Mouse (Mus musculus): ENCODE results near the gene Tmem131.

Gene Tmem131

DNA sequence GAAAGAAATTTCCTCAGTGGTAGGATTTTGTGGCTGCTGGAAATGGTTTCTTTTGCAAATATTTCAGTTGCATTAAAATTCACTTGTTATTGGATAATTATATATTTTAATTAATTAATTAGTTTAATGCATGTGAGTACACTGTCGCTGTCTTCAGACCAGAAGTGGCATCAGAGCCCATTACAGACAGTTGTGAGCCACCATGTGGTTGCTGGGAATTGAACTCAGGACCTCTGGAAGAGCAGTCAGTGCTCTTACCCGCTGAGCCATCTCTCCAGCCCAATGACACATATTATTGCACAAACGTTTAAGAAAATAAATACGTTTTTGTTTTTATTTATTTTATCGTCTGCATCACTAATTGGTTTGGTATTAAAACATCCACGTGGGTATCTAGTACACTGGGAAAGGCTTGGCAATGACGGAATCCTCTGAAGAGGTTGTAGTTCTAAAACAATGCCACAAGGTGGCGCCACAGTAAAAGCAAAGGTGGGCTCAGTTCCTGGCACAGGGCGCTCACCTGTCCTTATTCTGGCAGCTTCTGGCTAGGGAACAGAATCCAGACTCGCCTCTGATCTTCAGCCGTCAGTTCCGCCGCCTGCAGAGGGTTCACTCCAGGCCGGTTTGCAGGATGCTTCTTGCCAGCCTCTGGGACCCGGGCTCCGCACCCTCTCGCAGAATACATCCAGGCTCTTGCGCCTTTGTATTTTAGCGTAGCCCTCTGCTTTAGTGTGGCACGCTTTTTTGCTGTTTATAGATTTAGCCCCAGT is 158.9 kb downstream of the Tmem131 start:
- in situ Hi-C loops (cut with MboI), result loop anchor here (10.0 kb wide), 1 partner anchor 460 kb away; no protein-coding TSS in a partner anchor

DNA sequence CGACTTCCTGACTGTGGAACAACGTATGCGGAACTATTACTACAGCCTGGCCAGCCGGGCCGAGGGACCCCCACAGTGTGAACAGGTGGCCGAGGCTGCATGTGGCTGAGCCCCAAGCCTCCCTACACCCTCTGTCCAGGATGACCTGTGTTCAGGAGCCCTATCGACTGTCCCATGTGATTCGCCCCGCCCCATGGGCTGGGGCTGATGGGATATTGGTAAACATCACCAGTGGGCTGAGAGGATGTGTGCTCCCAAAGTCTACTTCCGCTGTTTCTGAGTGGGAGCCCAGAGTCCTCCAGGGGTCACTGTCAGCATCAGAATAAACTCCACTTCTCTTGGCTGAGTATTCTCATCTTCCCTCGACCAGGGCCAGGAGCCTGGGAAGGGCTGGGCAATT is 161.0 kb downstream of the Tmem131 start:
- in situ Hi-C loops (cut with MboI), result loop anchor here (10.0 kb wide), 1 partner anchor 462 kb away; no protein-coding TSS in a partner anchor

- in situ Hi-C loops (cut with MboI), result loop anchor here (10.0 kb wide), 1 partner anchor 464 kb away; no protein-coding TSS in a partner anchor
Measured at GRCm38 (mm10) chr1:36780793-36781192, 162.7 kb downstream of the Tmem131 start.

DNA sequence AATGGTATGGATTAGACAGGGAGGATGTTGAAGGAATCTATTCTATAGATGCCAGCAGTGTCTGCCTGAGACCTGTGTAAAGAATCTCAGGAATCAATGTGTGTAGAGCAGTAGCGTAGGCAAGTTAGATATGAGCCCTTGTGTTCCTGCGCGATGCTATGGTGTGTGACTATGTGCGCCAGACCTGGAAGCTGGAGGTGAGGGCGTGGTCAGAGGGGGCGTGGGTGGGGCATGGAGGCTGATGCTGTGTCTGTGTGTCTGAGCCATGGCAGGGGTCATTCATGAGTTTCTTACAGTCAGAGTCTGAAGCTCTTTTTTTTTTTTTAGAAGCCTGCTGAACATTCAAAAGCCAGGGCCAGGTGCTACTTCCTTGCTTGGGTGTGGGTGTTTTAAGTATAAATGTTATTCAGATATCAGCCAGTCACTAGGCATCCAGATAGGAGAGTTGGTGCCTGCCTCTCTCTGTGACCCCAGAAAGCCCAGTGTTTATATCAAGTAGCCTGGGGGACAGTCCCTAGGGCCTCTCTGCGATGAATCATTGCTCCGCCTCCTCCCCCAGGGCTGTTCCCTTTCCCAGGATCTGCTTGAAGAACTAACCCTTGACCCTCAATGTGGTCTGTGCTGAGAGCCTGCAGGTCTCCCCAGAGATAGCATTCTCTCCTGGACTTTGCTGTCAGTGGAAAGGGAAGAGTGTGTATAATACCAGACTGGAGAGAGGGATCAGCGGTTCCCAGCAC is 171.1 kb downstream of the Tmem131 start:
- in situ Hi-C loops (cut with MboI), result no loop called here

GRCm38 (mm10) chr1:36770998-36771397 is 172.5 kb downstream of the Tmem131 start:
- in situ Hi-C loops (cut with MboI), result no loop called here

DNA sequence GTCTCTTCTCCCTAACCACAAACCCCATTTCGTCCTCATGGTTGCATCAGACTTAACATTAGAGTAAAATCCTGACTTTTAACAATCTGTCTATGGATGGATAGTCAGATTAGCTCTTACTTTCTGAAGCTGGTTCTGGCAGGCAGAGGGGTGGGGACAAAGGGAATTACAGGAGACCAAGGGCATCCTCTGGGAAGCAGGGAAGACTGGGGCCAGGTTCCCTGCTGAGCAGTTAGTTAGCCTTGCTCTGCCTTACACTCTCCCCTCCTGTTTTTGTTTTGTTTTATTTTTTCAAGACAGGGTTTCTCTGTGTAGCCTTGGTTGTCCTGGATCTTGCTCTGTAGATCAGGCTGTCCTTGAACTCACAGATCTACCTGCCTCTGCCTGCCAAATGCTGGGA is 173.5 kb downstream of the Tmem131 start:
- in situ Hi-C loops (cut with MboI), result no loop called here

- in situ Hi-C loops (cut with MboI), result no loop called here
Measured at GRCm38 (mm10) chr1:36768786-36769185, 174.7 kb downstream of the Tmem131 start.

GRCm38 (mm10) chr1:36767321-36767720 is 176.1 kb downstream of the Tmem131 start:
- in situ Hi-C loops (cut with MboI), result no loop called here

DNA sequence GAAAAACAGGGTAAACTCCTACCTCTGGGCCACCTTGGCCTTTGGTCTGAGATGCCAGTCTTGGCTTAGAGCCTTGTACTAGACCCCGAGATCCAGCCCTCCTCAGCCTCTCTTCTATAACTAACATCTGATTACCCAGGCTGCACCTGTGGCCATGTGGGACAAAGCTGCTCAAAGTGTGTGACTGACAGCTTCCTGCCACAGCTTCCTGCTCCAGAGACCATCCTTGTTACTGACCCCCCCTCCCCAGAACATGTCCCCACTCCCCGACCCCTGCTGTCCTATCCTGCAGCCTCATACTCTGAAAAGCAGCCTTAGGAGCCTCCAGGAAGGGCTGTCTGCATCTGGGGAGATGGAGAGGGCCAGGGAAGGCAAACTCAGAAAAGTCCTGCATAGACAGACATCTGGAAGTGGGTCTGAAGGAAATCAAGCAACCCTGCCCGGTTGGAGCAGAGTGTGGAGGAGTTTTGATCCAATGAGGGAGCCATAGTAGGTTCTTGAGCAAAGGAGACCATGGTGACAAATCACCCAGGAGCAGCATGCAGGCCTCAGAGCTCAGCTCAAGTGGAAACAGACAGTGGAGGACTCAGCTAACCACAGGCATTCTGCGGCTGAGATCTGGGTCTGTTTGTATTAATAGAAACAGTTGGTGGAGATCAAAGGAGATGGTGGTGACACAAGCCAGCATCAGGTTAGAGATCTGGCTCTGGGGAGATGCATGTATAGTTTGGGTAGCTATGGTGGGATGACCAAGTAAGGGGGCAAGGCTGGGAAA is 176.8 kb downstream of the Tmem131 start:
- in situ Hi-C loops (cut with MboI), result no loop called here

DNA sequence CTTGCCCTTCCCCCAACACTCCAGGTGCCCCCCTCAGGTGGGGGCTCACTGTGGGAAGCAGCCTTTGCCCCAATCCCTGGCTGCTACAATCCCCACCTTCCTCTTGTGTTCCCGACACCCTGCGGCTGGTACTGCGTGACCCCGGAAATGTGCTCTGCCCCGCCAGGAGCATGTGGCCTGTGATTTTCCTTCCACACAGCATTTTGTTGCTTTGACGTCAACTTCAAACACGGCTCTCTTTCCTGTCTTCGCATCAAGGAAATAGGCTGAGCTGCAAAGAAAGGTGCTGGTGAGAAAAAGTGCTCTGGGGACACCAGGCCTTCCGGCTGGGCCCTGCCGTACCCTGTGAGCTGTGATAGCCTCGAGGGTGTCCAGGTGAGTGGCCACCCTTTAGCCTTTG is 181.9 kb downstream of the Tmem131 start, which contains the start of gene Zap70:
Zap70 (plus strand) TSS at position 231 of the 400 bp plus-strand sequence.
- in situ Hi-C loops (cut with MboI), result no loop called here

DNA sequence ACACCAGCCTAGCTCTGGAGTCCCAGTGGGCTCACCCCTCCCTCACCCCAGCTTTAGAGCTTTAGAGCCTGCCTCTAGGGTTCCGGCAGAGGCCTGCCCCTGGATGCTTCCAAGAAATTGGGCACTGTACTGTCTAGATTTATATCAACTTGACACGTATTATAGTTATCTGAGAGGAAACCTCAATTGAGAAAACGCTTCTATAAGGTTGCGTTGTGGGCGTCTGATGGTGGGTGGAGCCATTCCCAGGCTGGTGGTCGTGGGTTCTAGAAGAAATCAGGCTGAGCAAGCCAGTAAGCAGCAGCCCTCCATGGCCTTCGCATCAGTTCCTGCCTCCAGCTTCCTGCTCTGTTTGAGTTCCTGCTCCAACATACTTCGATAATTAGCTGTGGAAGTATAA is 182.4 kb downstream of the Tmem131 start:
- in situ Hi-C loops (cut with MboI), result no loop called here

DNA sequence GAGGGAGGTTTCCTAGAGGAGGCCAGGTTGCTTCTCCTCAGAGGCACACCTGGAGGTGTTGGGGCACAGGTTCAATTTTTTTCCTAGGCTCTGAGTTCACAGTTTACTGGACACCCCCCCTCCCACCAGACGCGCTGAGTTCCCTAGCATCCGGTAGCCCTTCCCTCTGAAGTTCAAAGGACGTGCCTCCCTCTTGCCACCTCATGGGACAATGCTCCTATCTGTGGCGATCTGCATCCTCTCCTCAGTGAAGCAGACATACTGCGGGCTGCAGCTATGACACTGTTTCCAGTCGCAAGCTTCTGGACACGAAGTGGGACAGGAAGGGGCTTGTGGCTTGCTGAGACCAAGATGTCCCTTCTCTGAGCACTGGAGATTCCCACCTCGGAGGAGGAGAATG is 183.1 kb downstream of the Tmem131 start:
- in situ Hi-C loops (cut with MboI), result no loop called here

GRCm38 (mm10) chr1:36759076-36759475 is 184.4 kb downstream of the Tmem131 start:
- in situ Hi-C loops (cut with MboI), result no loop called here

DNA sequence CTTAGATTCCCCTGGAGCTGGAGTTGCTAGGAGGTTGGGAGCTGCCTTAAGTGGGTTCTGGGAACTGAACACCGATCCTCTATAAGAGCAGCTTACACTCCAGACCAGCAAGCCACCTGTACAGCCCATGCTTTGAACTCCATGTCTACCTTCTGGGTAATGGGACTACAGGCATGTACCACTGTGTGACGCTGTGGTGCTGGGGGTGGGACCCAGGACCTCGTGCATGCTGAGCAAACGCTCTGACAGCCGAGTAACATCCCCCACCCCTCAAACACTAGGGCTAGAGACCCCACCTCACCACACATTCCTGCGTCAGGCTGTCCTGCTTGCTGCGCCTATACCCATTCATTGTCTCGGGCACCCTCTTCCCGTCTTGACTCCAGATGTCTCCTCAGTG is 184.9 kb downstream of the Tmem131 start:
- in situ Hi-C loops (cut with MboI), result no loop called here

GRCm38 (mm10) chr1:36753932-36754675 is 189.4 kb downstream of the Tmem131 start:
- in situ Hi-C loops (cut with MboI), result no loop called here

- in situ Hi-C loops (cut with MboI), result no loop called here
Measured at GRCm38 (mm10) chr1:36746452-36746851, 197.0 kb downstream of the Tmem131 start.

DNA sequence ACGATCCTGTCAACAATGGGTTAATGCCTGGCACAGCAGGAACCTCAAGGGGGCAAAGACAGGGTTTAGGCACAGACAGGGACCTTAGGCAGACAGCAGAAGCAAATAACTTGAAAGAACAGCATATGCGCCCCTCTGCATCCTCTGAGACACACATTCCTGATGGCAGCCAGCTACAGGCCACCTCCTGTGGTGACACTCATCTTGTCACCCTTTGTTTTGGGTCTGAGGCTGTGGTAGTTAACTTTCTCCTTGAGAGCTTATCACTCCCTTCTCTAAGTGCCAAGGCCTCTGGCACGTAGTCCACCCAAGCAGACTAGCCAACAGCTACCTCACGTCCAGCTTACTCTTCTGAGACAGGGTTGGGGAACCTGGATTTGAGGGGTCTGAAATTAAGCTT is 197.8 kb downstream of the Tmem131 start:
- in situ Hi-C loops (cut with MboI), result no loop called here

DNA sequence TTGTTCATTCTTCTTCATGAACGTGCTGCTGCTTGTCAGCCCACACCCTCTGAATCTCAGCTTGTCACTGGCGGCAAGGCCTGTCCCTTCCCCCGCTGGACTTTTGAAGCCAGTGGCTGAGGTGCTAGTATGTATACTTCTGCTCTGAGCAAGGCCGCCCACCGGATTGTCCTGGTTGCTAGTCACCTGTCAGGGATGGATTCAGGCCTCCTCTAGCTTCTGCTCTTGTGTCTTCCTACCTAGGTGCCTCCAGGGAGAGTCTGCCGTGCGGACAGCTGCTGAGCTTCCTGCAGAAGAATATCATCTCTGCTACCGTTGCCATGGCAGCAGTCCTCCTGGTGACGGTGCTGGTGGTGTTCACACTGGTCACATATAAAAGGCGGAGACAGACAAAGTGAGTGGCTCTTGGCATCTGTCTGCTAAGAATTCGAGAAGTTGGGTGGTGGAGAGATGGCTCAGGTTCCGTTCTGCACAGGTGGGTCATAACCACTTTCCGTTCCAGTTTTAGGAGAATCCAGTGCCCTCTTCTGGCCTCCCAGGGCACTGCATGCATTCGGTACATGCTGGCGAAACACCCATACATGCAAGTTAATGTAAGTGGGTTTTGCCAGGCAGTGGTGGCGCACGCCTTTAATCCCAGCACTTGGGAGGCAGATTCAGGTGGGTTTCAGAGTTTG is 199.1 kb downstream of the Tmem131 start:
- in situ Hi-C loops (cut with MboI), result no loop called here

GRCm38 (mm10) chr1:36743046-36743445 is 200.4 kb downstream of the Tmem131 start:
- in situ Hi-C loops (cut with MboI), result no loop called here
